Mouse (Mus musculus) liver, embryonic 14.5 days (tissue): ENCODE results near the gene Gstp3. TPM values are rescaled to one million over a fixed set of nuclear protein-coding genes. Genes with fewer than 3 reads are reported as not detected.

Experiments
- ATAC-seq: fragments of 200-750 bp; cut with Nextera tagmentation; 2 replicates; pipeline ENCODE4 v1.8.0; 2017; ENCODE audit warnings: moderate number of reproducible peaks, mild to moderate bottlenecking, moderate library complexity; ENCODE audit not compliant: insufficient read depth
- DNase-seq, 3 experiments: peaks; one replicate each; pipeline ENCODE4 v3.0.0-alpha.2; 2012 to 2013; ENCODE audit warnings: low read depth in 3 of 3, low spot score in 3 of 3
- H3K27ac ChIP-seq: fragments of 300-500 bp; sonication (generic); 2 replicates; pipeline ENCODE4 v1.5.1; 2014; ENCODE audit warnings: moderate library complexity, mild to moderate bottlenecking, control low read depth, inconsistent platforms
- H3K27me3 ChIP-seq: fragments of 300-500 bp; sonication (generic); 2 replicates; pipeline ENCODE4 v1.6.1; 2014; ENCODE audit warnings: mild to moderate bottlenecking, low read length, moderate library complexity; ENCODE audit not compliant: control insufficient read depth, insufficient read depth
- H3K36me3 ChIP-seq: fragments of 300-500 bp; sonication (generic); replicated peaks from 2 replicates; pipeline ENCODE4 v1.6.1; 2014; ENCODE audit warnings: low read depth; ENCODE audit not compliant: control insufficient read depth, insufficient read depth
- H3K4me1 ChIP-seq, 2 experiments: fragments of 200-500 bp in 1 of 2; fragments of 300-500 bp in 1 of 2; sonication (generic) in 1 of 2; replicated peaks; 2 replicates each; pipeline ENCODE4 v1.6.1; 2012 to 2014; ENCODE audit warnings: antibody characterized with exemption in 1 of 2, inconsistent platforms in 1 of 2, low read length in 1 of 2; ENCODE audit not compliant: control insufficient read depth in 2 of 2, insufficient read depth in 2 of 2
- H3K4me2 ChIP-seq: fragments of 300-500 bp; sonication (generic); 2 replicates; pipeline ENCODE4 v1.6.1; 2014; ENCODE audit warnings: low read depth, mild to moderate bottlenecking, control low read depth, moderate library complexity
- H3K4me3 ChIP-seq, 2 experiments: fragments of 200-500 bp in 1 of 2; fragments of 300-500 bp in 1 of 2; sonication (generic) in 1 of 2; 2 replicates each; pipeline ENCODE4 v1.5.1; 2012 to 2014; ENCODE audit warnings: low read depth in 2 of 2, low read length in 2 of 2, mild to moderate bottlenecking in 2 of 2, control low read depth in 1 of 2, inconsistent platforms in 1 of 2, moderate library complexity in 1 of 2; ENCODE audit not compliant: insufficient read depth in 1 of 2
- H3K9ac ChIP-seq: fragments of 300-500 bp; sonication (generic); replicated peaks from 2 replicates; pipeline ENCODE4 v1.6.1; 2014; ENCODE audit warnings: mild to moderate bottlenecking, control low read depth, moderate library complexity
- H3K9me3 ChIP-seq: fragments of 300-500 bp; sonication (generic); 2 replicates; pipeline ENCODE4 v1.6.1; 2016; ENCODE audit warnings: low read length, mixed read lengths; ENCODE audit not compliant: control insufficient read depth
- CTCF ChIP-seq: IDR thresholded peaks from 2 replicates; pipeline ENCODE4 v1.5.1; 2016; ENCODE audit warnings: antibody characterized with exemption, low read depth, control low read depth
- EP300 ChIP-seq: IDR thresholded peaks from 2 replicates; pipeline ENCODE4 v1.6.1; 2016; ENCODE audit warnings: antibody characterized with exemption, low read depth
- WGBS: fragments of 180-500 bp; shearing (Covaris S2); extraction: QIAGEN DNeasy Blood & Tissue Kit; methylation state at CpG from one replicate; pipeline ENCODE4 v1.1.7; 2014; ENCODE audit not compliant: insufficient replicate concordance; 5-methylcytosine and 5-hydroxymethylcytosine counted together
- polyA plus RNA-seq, 2 experiments: library from polyadenylated mRNA; depleted of rRNA in 1 of 2; stranded (reverse) in 1 of 2; unstranded in 1 of 2; fragments of >200 nt; fragmentation: Nextera tagmentation in 1 of 2; extraction: Ambion mirVana in 1 of 2; gene quantifications; 2 replicates each; pipeline versions ENCODE4 v1.2.1 to v1.2.3; 2012 to 2014

Gene Gstp3
- polyA plus RNA-seq, 2 experiments, result 69.6 to 78.5 TPM

DNA sequence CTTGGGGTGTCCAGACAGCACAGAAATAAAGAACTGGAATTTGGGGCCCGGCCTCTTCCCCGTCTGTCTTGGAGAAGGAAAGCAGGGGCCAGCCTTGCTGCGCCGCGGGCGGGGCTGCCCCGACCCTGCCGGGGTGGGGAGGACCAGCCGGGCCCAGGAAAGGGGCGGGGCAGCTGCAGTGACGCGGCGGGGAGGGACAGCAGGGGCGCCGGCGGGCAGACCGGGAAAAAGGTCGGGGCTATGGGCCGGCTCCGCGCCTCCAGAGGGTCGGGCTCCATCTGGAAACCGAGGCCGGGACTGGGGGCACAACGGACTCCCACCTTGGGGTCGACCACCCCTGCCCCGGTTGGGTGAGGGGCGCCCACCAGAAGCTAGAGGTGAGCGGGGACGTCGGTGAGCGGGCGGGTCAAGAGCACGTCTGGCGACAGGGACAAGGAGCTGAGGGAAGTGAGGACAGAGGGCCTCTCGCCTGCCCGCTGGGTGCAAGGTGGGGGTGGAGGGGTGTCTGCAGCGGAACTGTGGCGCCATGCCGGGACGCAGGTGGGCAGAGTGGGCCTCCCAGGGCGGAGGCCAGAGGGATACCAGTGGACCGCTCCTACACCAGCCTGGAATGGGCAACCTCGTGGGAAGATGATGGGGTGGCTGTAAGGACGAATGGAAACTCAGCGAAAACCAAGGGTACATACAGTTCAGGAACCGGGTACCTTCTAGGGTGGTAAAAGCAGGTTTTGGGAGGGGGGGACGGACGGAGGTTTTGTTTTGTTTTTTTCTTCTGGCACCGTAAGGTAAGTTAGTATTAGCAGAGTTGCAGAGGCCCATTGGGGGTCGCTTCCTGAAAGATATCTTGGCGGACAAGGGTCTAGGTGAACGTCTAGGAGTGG, 40.7 kb upstream of the Gstp3 start, which contains the start of gene Pitpnm1:
Pitpnm1 (plus strand) TSS at position 162 of the 881 bp plus-strand sequence.
- ATAC-seq (no peak), DNase-seq (no peak)
- peak within 1 kb of the TSS; percentile 98 for H3K4me2 ChIP-seq
- peak within 1 kb of the TSS; percentile 46 for H3K27ac ChIP-seq
- peaks cover 24 to 29% of the 10 kb centered on the region in 2 experiments for H3K4me1 ChIP-seq
- no peaks in the 10 kb centered on the region for H3K36me3 ChIP-seq
- TF ChIP-seq EP300, result no peak
- no peak for TF ChIP-seq CTCF
- H3K27me3 ChIP-seq, result peaks cover 28% of the 10 kb centered on the region
- H3K9ac ChIP-seq, result peak within 1 kb of the TSS; percentile 60
- H3K9me3 ChIP-seq, result no peaks in the 10 kb centered on the region
- peak within 1 kb of the TSS; percentile 55 to 58 for H3K4me3 ChIP-seq
- WGBS, result 1% methylated on average over 53 of the region's 53 CpGs

- Histone ChIP-seq H3K9ac (peak overlapping the region; percentile 60), H3K4me3 (no peak overlapping the region), H3K27me3 (peaks cover 28% of the 10 kb centered on the region), H3K27ac (peak overlapping the region; percentile 46), H3K36me3 (no peaks in the 10 kb centered on the region), H3K9me3 (no peaks in the 10 kb centered on the region), H3K4me2 (peak overlapping the region; percentile 98), H3K4me1 (peaks cover 24 to 29% of the 10 kb centered on the region in 2 experiments)
- no peak for ATAC-seq
- 5% methylated on average over 9 of the region's 9 CpGs for WGBS
- peak; percentile 82 to 86 (median 86) for DNase-seq
- TF ChIP-seq CTCF (peak; percentile 100), EP300 (no peak)
Measured at GRCm38 (mm10) chr19:4099056-4099455, 39.7 kb upstream of the Gstp3 start.

- Histone ChIP-seq H3K9me3 (no peaks in the 10 kb centered on the region), H3K36me3 (no peaks in the 10 kb centered on the region), H3K4me2 (peak overlapping the region; percentile 98), H3K27ac (no peak overlapping the region), H3K27me3 (peaks cover 28% of the 10 kb centered on the region), H3K4me1 (peaks cover 24 to 29% of the 10 kb centered on the region in 2 experiments), H3K4me3 (peak overlapping the region; percentile 66 to 67; a peak in 3 of 4 replicates), H3K9ac (no peak overlapping the region)
- ATAC-seq (no peak), DNase-seq (no peak)
- 73% methylated on average over 13 of the region's 13 CpGs for WGBS
- TF ChIP-seq CTCF (no peak), EP300 (no peak)
Measured at GRCm38 (mm10) chr19:4098426-4098825, 39.1 kb upstream of the Gstp3 start.

DNA sequence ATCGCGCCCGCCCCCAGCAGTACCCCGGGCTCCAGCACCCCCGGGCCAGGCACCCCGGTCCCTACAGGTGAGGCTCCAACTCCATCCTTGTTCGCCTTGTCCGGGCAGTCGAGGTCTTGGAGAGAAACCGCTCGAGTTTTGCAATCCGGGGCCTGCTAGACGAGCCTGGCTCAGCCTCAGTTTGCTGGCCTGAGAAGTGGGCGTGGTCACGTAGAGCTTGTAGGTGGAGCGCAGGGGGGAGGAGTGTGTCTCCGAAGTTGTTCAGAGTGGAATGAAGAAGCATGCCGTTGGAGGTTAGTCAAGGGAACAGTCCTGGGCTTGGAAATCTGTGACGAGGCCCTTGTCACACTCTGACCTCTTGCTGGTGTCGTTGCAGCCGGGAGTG, 38.1 kb upstream of the Gstp3 start:
- Histone ChIP-seq H3K9me3 (no peaks in the 10 kb centered on the region), H3K4me3 (peak overlapping the region; percentile 66 to 67), H3K36me3 (no peaks in the 10 kb centered on the region), H3K4me1 (peaks cover 26 to 29% of the 10 kb centered on the region in 2 experiments), H3K27me3 (peaks cover 24% of the 10 kb centered on the region), H3K9ac (peak overlapping the region; percentile 84), H3K27ac (peak overlapping the region; percentile 98), H3K4me2 (peak overlapping the region; percentile 98)
- peak; percentile 85 to 88 (median 85) for DNase-seq
- TF ChIP-seq EP300 (no peak), CTCF (peak; percentile 11; the same call in 1 of the 2 replicates)
- peak; percentile 77 for ATAC-seq
- 1% methylated on average over 21 of the region's 21 CpGs for WGBS

DNA sequence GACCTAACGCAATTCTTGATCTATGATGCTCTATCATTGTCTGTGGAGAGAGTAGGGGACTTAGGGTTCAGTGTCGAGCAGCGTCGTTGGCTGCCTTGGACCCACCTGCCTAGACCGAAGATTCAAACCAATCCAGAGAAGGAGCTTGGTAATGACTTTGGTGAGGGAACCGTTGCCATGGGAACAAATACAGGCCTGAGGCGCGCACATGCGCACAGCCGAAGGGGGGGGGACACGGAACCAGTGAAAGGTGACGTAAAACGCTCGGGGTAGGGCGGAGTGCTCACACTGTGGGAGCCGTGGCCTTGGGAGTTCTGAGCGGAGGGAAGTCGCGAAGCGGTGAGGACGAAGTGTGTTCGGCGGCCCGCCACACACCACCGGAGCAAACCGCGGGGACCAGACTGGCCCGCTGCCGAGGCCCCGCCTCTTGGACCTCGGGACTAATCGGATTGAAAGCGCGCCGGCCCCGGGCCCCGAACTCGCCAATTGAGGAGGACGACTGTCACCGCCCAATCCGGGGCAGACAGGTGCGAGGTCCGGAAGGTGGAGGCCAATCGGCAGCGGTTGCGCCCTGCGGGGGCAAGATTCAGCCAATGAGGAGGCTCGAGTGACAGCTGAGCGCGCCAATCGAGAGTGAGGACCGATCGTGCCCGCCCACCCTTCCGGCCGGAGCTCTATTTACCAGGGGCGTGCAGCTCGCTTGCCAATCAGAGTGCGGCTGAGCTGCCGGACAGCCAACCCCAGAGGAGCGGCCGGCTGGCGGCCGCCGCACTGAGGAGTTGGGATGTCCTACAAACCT, 37.5 kb upstream of the Gstp3 start, which contains the start of gene Cdk2ap2:
Cdk2ap2 (plus strand) TSS at position 541 of the 799 bp plus-strand sequence.
- peak within 1 kb of the TSS; percentile 84 for H3K9ac ChIP-seq
- peaks cover 20% of the 10 kb centered on the region for H3K27me3 ChIP-seq
- peak; percentile 98 for DNase-seq
- peak; percentile 61; the same call in 1 of the 2 replicates for TF ChIP-seq EP300
- TF ChIP-seq CTCF, result no peak
- peaks cover 27 to 29% of the 10 kb centered on the region in 2 experiments for H3K4me1 ChIP-seq
- ATAC-seq, result peak; percentile 91
- no peaks in the 10 kb centered on the region for H3K9me3 ChIP-seq
- under 1% methylated on average over 65 of the region's 65 CpGs for WGBS
- no peaks in the 10 kb centered on the region for H3K36me3 ChIP-seq
- H3K27ac ChIP-seq, result peak within 1 kb of the TSS; percentile 98
- H3K4me3 ChIP-seq, result peak within 1 kb of the TSS; percentile 67 to 79
- peak within 1 kb of the TSS; percentile 98 for H3K4me2 ChIP-seq
